In genomic region chr17:67916901-67917300, GRCm38 (mm10) we compare ENCODE assay signal across 23 mouse cellular contexts.
"Had no signal": no experiment of that assay in that cellular context is flagged by ENCODE, and none has a peak within 500 bp of the region (broad histone marks: within the 10 kb centered on the region; RNA-seq: fewer than 3 reads in every experiment).

No protein-coding gene starts in this region.

- DNase-seq: gastrocnemius, postnatal 14 days; gastrocnemius, postnatal 36 days; heart, adult 18-20 months; heart, postnatal 14 days; heart, postnatal 36 days; kidney, adult 18-20 months; kidney, adult 8-10 months; kidney, postnatal 10 days; kidney, postnatal 25 days; kidney, postnatal 4 days; left cerebral cortex, postnatal 4 days had no signal

- H3K36me3 ChIP-seq: heart, embryonic 13.5 days; heart, embryonic 15.5 days; hindbrain, embryonic 13.5 days; hindbrain, embryonic 15.5 days; liver, embryonic 12.5 days had no signal

- H3K4me1 ChIP-seq: hindbrain, embryonic 13.5 days; hindbrain, embryonic 15.5 days; liver, embryonic 12.5 days had no signal

- ATAC-seq: hindbrain, postnatal 0 days; intestine, embryonic 16.5 days; liver, embryonic 12.5 days had no signal

- H3K4me2 ChIP-seq: heart, embryonic 11.5 days; heart, embryonic 13.5 days; heart, embryonic 15.5 days; hindbrain, embryonic 13.5 days; hindbrain, embryonic 15.5 days; limb, embryonic 13.5 days; limb, embryonic 15.5 days; liver, embryonic 12.5 days had no signal

- H3K9ac ChIP-seq: heart, embryonic 13.5 days; heart, embryonic 15.5 days; hindbrain, embryonic 13.5 days; hindbrain, embryonic 15.5 days; limb, embryonic 13.5 days; limb, embryonic 15.5 days; liver, embryonic 12.5 days had no signal

- H3K27ac ChIP-seq: heart, embryonic 13.5 days; heart, embryonic 15.5 days; hindbrain, embryonic 13.5 days; hindbrain, embryonic 15.5 days; hindbrain, postnatal 0 days; layer of hippocampus, adult 2 months; left cerebral cortex, adult 2 months; limb, embryonic 13.5 days; limb, embryonic 15.5 days; liver, embryonic 12.5 days had no signal

- H3K4me3 ChIP-seq: heart, embryonic 13.5 days; heart, embryonic 15.5 days; hindbrain, embryonic 13.5 days; hindbrain, embryonic 15.5 days; layer of hippocampus, adult 2 months; left cerebral cortex, adult 2 months; limb, embryonic 13.5 days; limb, embryonic 15.5 days; liver, embryonic 12.5 days had no signal

- H3K9me3 ChIP-seq: heart, embryonic 15.5 days; hindbrain, embryonic 13.5 days; hindbrain, embryonic 15.5 days; limb, embryonic 13.5 days; limb, embryonic 15.5 days; liver, embryonic 12.5 days had no signal

- H3K27me3 ChIP-seq: heart, embryonic 13.5 days; heart, embryonic 15.5 days; hindbrain, embryonic 13.5 days; hindbrain, embryonic 15.5 days; limb, embryonic 13.5 days; limb, embryonic 15.5 days; liver, embryonic 12.5 days had no signal
